Mouse (Mus musculus) midbrain, embryonic 10.5 days (tissue): ENCODE data around the gene Helz2. TPM values are rescaled to one million over a fixed set of nuclear protein-coding genes. Genes with fewer than 3 reads are reported as not detected.
"Not testable (repeated sequence)": the region's sequence is repeated elsewhere in the genome, so short reads cannot be mapped to it uniquely, and the experiment has no call there.

Source experiments
- DNase-seq: peaks from one replicate; pipeline ENCODE4 v3.0.0-alpha.2; 2017; ENCODE audit warnings: low spot score
- H3K27ac ChIP-seq: fragments of 300-500 bp; sonication (generic); replicated peaks from 2 replicates; pipeline ENCODE4 v1.5.1; 2016; ENCODE audit warnings: mild to moderate bottlenecking
- H3K27me3 ChIP-seq: fragments of 300-500 bp; sonication (generic); 2 replicates; pipeline ENCODE4 v1.6.1; 2016; ENCODE audit warnings: low read depth, mild to moderate bottlenecking; ENCODE audit not compliant: poor library complexity, severe bottlenecking
- H3K36me3 ChIP-seq: fragments of 300-500 bp; sonication (generic); 2 replicates; pipeline ENCODE4 v1.6.1; 2016; ENCODE audit warnings: mild to moderate bottlenecking, moderate library complexity
- H3K4me1 ChIP-seq: fragments of 300-500 bp; sonication (generic); 2 replicates; pipeline ENCODE4 v1.6.1; 2016
- H3K4me3 ChIP-seq: fragments of 300-500 bp; sonication (generic); 2 replicates; pipeline ENCODE4 v1.5.1; 2016; ENCODE audit warnings: mild to moderate bottlenecking, moderate library complexity
- H3K9me3 ChIP-seq: fragments of 300-500 bp; sonication (generic); replicated peaks from 2 replicates; pipeline ENCODE4 v1.6.1; 2016; ENCODE audit warnings: mild to moderate bottlenecking
- WGBS: fragments of 180-500 bp; shearing (Covaris S2); methylation state at CpG from one replicate; pipeline ENCODE4 v1.1.7; 2016; 5-methylcytosine and 5-hydroxymethylcytosine counted together
- polyA plus RNA-seq: library from polyadenylated mRNA; unstranded; fragments of >200 nt; fragmentation: Nextera tagmentation; extraction: Ambion mirVana; gene quantifications from 2 replicates; pipeline ENCODE4 v1.2.1, GENCODE M21; 2016

Gene Helz2
- 0.62 and 0.78 TPM in 2 replicates for polyA plus RNA-seq

DNA sequence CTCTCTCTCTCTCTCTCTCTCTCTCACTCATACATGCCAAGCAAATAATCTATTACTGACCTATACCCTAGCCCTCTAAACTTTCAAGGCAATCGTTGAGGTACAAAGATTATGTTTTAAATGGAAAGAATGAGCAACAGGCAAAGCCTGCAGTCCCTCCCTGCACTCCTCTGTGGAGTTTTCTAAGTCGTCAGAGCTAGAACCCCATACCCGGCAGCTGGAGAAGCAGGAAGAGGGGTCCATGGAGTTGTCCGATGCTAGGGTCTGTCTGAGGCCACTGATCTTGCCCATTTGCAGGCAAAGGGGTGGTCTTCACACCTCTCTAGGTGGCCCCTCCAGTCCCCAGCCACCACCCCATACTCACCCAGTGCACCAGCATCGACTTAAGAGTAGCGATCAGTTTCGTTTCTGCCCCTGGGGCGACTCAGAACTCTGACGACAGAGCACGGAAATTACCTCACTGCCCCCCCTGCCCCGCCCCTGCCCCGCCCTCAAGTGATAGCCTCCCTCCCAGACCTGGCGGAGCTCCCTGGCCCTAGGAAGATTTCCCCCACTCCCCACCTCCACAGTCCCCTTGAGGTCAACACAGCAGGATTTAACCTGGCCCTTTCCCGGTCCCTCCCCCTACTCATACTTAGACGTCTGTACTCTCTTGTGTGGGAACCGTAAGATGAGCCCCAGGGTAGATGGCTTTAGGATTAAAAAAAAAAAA lies at the start of gene Helz2:
Helz2 (minus strand) TSS at position 426 of the 712 bp plus-strand sequence.
- WGBS: 14% methylated on average over 16 of the region's 16 CpGs
- peaks cover 21% of the 10 kb centered on the region for H3K4me1 ChIP-seq
- H3K27me3 ChIP-seq: no peaks in the 10 kb centered on the region
- peak within 1 kb of the TSS; percentile 44 for H3K4me3 ChIP-seq
- H3K27ac ChIP-seq: no peak within 1 kb of the TSS
- no peaks in the 10 kb centered on the region for H3K9me3 ChIP-seq
- H3K36me3 ChIP-seq: no peaks in the 10 kb centered on the region
- DNase-seq: no peak

DNA sequence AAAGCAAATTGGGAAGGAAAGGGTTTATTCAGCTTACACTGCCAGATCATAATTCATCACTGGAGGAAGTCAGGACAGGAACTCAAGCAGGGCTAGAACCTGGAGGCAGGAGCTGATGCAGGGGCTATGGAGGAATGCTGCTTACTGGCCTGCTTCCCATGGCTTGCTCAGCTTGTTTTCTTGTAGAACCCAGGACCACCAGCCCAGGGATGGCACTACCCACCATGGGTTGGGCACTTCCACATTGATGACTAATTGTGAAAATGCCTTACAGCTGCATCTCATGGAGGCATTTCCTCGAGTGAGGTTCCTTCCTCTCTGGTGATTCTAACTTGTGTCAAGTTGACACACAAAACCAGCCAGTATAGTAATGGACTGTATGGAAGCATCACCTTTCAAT lies 49.1 kb upstream of the Helz2 start:
- WGBS: 92% methylated on average over 1 of the region's 1 CpGs
- H3K27ac ChIP-seq: no peak overlapping the region
- peaks cover 11% of the 10 kb centered on the region for H3K36me3 ChIP-seq
- H3K4me1 ChIP-seq: peaks cover 22% of the 10 kb centered on the region
- H3K4me3 ChIP-seq: no peak overlapping the region
- no peaks in the 10 kb centered on the region for H3K9me3 ChIP-seq
- H3K27me3 ChIP-seq: no peaks in the 10 kb centered on the region
- no peak for DNase-seq

GRCm38 (mm10) chr2:181288691-181289090 lies 46.9 kb upstream of the Helz2 start:
- no peaks in the 10 kb centered on the region for H3K9me3 ChIP-seq
- H3K27ac ChIP-seq: peak overlapping the region; percentile 98; the same call in 1 of the 2 replicates
- DNase-seq: no peak
- peaks cover 22% of the 10 kb centered on the region for H3K4me1 ChIP-seq
- H3K36me3 ChIP-seq: peaks cover 25% of the 10 kb centered on the region
- H3K4me3 ChIP-seq: peak overlapping the region; percentile 75
- H3K27me3 ChIP-seq: no peaks in the 10 kb centered on the region
- WGBS: 85% methylated on average over 3 of the region's 3 CpGs

DNA sequence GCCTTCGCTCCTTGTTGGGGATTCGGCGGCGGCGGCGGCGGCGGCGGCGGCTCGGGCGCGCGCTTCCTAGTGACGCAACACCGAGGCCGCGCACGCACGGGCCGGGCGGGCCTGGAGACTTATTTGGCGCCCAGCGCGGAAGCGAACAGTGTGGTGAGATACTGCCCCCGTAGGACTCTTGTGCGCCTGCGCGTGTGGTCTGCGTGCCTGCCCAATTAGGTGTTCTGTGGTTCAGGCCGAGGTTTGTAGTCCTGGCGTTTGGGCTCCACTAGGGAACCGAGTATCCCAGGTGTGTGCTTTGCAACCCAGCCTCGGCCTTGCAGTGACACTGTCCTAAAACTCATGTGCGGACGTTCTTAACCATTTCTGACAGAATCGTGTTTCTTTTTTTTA lies 46.1 kb upstream of the Helz2 start, which contains the start of gene Gmeb2:
Gmeb2 (minus strand) TSS at position 78 of the 393 bp plus-strand sequence.
- peak; percentile 91 for DNase-seq
- Histone ChIP-seq H3K27ac (peak within 1 kb of the TSS; percentile 98), H3K4me3 (peak within 1 kb of the TSS; percentile 75), H3K4me1 (peaks cover 22% of the 10 kb centered on the region), H3K36me3 (peaks cover 33% of the 10 kb centered on the region)
- not testable (repeated sequence) for H3K9me3 ChIP-seq, H3K27me3 ChIP-seq
- 4% methylated on average over 38 of the region's 38 CpGs for WGBS

DNA sequence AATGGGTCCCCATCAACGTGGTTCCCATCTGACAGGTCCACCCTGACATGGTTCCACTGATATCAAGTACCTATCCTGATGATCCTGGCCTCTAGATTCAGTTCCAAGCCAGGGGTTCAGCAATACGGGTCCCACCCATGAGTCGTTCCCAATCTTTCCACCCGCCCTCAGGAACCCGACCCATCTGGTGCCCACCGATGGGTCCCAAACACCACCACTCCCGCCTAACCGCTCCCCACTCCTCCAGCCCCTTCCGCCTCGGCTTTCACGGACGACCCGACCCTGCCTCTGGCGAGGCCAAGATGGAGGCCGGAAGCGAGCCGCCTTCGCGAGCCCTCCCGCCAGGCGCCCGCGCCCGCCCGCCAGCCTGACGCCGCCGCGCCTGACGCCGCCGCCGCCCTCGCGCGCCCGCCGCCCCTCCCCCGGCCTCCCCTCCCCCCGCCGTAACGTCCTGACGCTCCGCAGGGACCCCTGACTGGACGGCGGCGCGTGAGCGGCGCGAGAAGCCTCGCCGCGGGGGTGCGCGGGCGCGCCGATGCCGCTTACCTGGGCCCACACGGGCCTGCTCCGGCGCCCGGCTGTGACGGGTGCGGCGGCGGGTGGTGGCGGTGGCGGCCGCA lies 45.6 kb upstream of the Helz2 start:
- Histone ChIP-seq H3K9me3 (no peaks in the 10 kb centered on the region), H3K4me1 (peaks cover 22% of the 10 kb centered on the region), H3K36me3 (peaks cover 38% of the 10 kb centered on the region), H3K27me3 (no peaks in the 10 kb centered on the region), H3K27ac (peak overlapping the region; percentile 98), H3K4me3 (peak overlapping the region; percentile 75)
- DNase-seq: peak; percentile 90
- WGBS: under 1% methylated on average over 61 of the region's 71 CpGs

- Histone ChIP-seq H3K4me3 (peak overlapping the region; percentile 75), H3K27ac (peak overlapping the region; percentile 98), H3K27me3 (no peaks in the 10 kb centered on the region), H3K4me1 (peaks cover 22% of the 10 kb centered on the region), H3K9me3 (no peaks in the 10 kb centered on the region), H3K36me3 (peaks cover 44% of the 10 kb centered on the region)
- no peak for DNase-seq
- 60% methylated on average over 6 of the region's 6 CpGs for WGBS
These were observed 45.0 kb upstream of the Helz2 start for GRCm38 (mm10) chr2:181286629-181287337.

GRCm38 (mm10) chr2:181279968-181280367 lies 38.1 kb upstream of the Helz2 start:
- Histone ChIP-seq H3K4me1 (no peaks in the 10 kb centered on the region), H3K4me3 (no peak overlapping the region), H3K9me3 (no peaks in the 10 kb centered on the region), H3K27me3 (no peaks in the 10 kb centered on the region), H3K27ac (no peak overlapping the region), H3K36me3 (peaks cover 92% of the 10 kb centered on the region)
- WGBS: 98% methylated on average over 1 of the region's 1 CpGs
- no peak for DNase-seq

DNA sequence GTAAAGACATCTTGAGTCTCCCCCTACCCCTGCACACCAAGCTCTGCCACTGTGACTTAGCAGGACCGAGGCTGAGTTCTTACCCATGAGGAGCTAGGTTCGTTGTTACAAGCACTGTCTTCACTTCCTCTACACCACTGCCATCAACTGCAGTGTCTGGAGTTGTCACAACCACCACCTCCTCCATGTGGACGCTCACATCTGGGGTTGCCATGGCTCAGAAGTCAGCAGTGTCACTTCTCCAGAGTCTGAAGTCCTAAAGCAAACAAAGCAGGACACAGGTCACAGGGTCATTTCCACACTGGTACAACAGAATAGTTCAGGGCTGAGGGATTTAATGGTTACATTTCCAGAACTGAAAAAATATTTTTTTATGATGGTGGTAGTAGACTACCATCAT lies 36.0 kb upstream of the Helz2 start:
- Histone ChIP-seq H3K27ac (no peak overlapping the region), H3K9me3 (no peaks in the 10 kb centered on the region), H3K27me3 (no peaks in the 10 kb centered on the region), H3K36me3 (peaks cover 93% of the 10 kb centered on the region), H3K4me1 (no peaks in the 10 kb centered on the region), H3K4me3 (no peak overlapping the region)
- no peak for DNase-seq
- whole genome bisulfite sequencing: 88% methylated on average over 3 of the region's 3 CpGs

DNA sequence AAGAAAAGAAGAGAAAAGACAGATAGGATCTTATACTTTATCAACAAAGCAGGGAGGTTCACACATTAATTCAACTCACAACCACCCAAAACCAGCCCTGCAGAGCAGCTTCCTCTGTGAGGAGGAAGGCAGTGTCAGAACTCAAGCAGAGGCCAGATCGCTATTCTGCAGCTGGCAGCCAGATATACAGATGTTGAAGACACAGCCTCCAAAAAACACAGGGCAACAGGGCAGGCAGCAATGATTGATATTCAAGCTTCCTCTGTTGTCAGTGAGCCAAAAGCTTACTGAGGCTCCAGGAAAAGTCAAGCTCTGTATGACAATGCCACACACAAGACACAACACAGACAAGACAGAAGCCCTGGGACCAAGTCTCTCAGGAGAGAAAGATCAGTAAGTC lies 34.9 kb upstream of the Helz2 start:
- Histone ChIP-seq H3K4me1 (no peaks in the 10 kb centered on the region), H3K9me3 (no peaks in the 10 kb centered on the region), H3K27ac (no peak overlapping the region), H3K36me3 (peaks cover 92% of the 10 kb centered on the region), H3K27me3 (no peaks in the 10 kb centered on the region), H3K4me3 (no peak overlapping the region)
- 91% methylated on average over 1 of the region's 1 CpGs for WGBS
- no peak for DNase-seq

- H3K36me3 ChIP-seq: peaks cover 94% of the 10 kb centered on the region
These were observed 32.8 kb upstream of the Helz2 start for GRCm38 (mm10) chr2:181274639-181275038.

DNA sequence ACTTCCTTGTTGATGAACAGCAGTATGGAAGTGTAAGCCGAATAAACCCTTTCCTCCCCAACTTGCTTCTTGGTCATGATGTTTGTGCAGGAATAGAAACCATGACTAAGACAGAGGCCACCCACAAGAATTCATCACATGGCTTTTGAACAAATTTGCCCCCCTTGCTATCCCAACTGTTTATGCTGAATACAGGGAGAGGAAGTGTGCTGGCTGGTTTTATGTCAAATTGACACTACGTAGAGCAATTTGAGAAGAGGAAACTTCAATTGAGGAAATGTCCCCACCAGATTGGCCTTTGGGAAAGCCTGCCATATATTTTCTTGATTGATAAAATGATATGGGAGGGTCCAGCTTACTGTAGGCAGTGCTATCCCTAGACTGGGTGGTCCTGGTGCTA lies 32.0 kb upstream of the Helz2 start:
- 97% methylated on average over 2 of the region's 2 CpGs for WGBS
- Histone ChIP-seq H3K4me1 (no peaks in the 10 kb centered on the region), H3K9me3 (no peaks in the 10 kb centered on the region), H3K27ac (no peak overlapping the region), H3K36me3 (peaks cover 95% of the 10 kb centered on the region), H3K27me3 (no peaks in the 10 kb centered on the region), H3K4me3 (no peak overlapping the region)
- no peak for DNase-seq

More at GRCm38 (mm10) chr2:181274639-181275038, 32.8 kb upstream of the Helz2 start:
- H3K27ac ChIP-seq: no peak overlapping the region
- H3K4me1 ChIP-seq: no peaks in the 10 kb centered on the region
- H3K9me3 ChIP-seq: no peaks in the 10 kb centered on the region
- 88% methylated on average over 4 of the region's 4 CpGs for WGBS
- no peak overlapping the region for H3K4me3 ChIP-seq
- no peak for DNase-seq
- H3K27me3 ChIP-seq: no peaks in the 10 kb centered on the region

- Histone ChIP-seq H3K9me3 (no peaks in the 10 kb centered on the region), H3K4me3 (no peak overlapping the region), H3K4me1 (no peaks in the 10 kb centered on the region), H3K27me3 (no peaks in the 10 kb centered on the region), H3K36me3 (peaks cover 95% of the 10 kb centered on the region), H3K27ac (no peak overlapping the region)
- WGBS: 88% methylated on average over 2 of the region's 2 CpGs
- no peak for DNase-seq
These were observed 30.3 kb upstream of the Helz2 start for GRCm38 (mm10) chr2:181272092-181272491.

GRCm38 (mm10) chr2:181266839-181267238 lies 25.0 kb upstream of the Helz2 start:
- H3K27ac ChIP-seq: no peak overlapping the region
- no peaks in the 10 kb centered on the region for H3K9me3 ChIP-seq
- H3K4me1 ChIP-seq: no peaks in the 10 kb centered on the region
- WGBS: 92% methylated on average over 2 of the region's 2 CpGs
- H3K4me3 ChIP-seq: no peak overlapping the region
- H3K36me3 ChIP-seq: peaks cover 95% of the 10 kb centered on the region
- no peaks in the 10 kb centered on the region for H3K27me3 ChIP-seq
- DNase-seq: no peak
